Mouse (Mus musculus) kidney, adult 2 months (tissue): ENCODE results near the gene Dnaaf2.
"Not testable (repeated sequence)": the region's sequence is repeated elsewhere in the genome, so short reads cannot be mapped to it uniquely, and the experiment has no call there.

Experiments
- CTCF ChIP-seq: fragments of 200-500 bp; conservative IDR thresholded peaks from 2 replicates; pipeline ENCODE4 v1.5.1; 2011; ENCODE audit warnings: low read depth, mild to moderate bottlenecking, control low read depth, low read length, moderate library complexity, mixed read lengths; ENCODE audit not compliant: insufficient read depth, insufficient read length
- POLR2A ChIP-seq: fragments of 200-500 bp; IDR thresholded peaks from one replicate; pipeline ENCODE4 v1.6.1; 2011; ENCODE audit warnings: low read depth, low read length, control low read depth

GRCm38 (mm10) chr12:69158765-69159577 is 39.3 kb downstream of the Dnaaf2 start, which contains the start of gene Rps29:
- not testable (repeated sequence) for TF ChIP-seq CTCF
- peak; percentile 85 for TF ChIP-seq POLR2A
